Mouse (Mus musculus): ENCODE data around the gene Ankrd63.

DNA sequence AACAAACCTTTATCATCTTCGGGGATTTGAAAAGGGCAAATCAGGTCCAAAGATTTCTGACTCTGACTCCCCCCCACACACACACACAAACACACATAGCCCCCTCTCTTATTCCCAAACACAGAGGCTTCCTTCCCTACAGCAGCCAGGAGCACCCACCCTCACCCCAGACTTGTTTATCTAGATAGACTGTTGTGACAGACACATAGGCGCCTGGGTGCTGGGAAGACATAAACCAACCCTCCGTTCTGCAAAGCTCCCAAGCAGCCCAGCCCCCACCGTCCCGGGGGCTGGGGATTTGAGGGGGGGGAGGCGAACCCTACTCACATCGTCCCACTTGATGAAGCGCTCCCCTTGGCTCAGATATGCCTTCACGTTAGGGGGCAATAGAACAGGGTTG is 24.1 kb upstream of the Ankrd63 start:
- TF ChIP-seq CTCF (IDR thresholded peaks at IDR 0.05): no peak
- TF ChIP-seq EP300 (IDR thresholded peaks at IDR 0.05): no peak; the same call in 1 of the 2 replicates
